Mouse (Mus musculus) heart, embryonic 10.5 days (tissue): Measurements from ENCODE around the gene Cacfd1. TPM values are rescaled to one million over a fixed set of nuclear protein-coding genes. Genes with fewer than 3 reads are reported as not detected.

Source experiments
- DNase-seq: peaks from one replicate; pipeline ENCODE4 v3.0.0-alpha.2; 2017; ENCODE audit warnings: low spot score
- H3K27ac ChIP-seq: fragments of 300-500 bp; sonication (generic); 2 replicates; pipeline ENCODE4 v1.5.1; 2016; ENCODE audit warnings: mild to moderate bottlenecking
- H3K27me3 ChIP-seq: fragments of 300-500 bp; sonication (generic); 2 replicates; pipeline ENCODE4 v1.6.1; 2016; ENCODE audit warnings: mild to moderate bottlenecking; ENCODE audit not compliant: poor library complexity, insufficient read depth, severe bottlenecking
- H3K36me3 ChIP-seq: fragments of 300-500 bp; sonication (generic); 2 replicates; pipeline ENCODE4 v1.6.1; 2016; ENCODE audit warnings: mild to moderate bottlenecking, moderate library complexity
- H3K4me1 ChIP-seq: fragments of 300-500 bp; sonication (generic); 2 replicates; pipeline ENCODE4 v1.6.1; 2016; ENCODE audit warnings: mild to moderate bottlenecking
- H3K4me3 ChIP-seq: fragments of 300-500 bp; sonication (generic); 2 replicates; pipeline ENCODE4 v1.5.1; 2016; ENCODE audit warnings: mild to moderate bottlenecking, moderate library complexity
- H3K9me3 ChIP-seq: fragments of 300-500 bp; sonication (generic); 2 replicates; pipeline ENCODE4 v1.6.1; 2016; ENCODE audit warnings: mild to moderate bottlenecking, moderate library complexity
- WGBS: fragments of 180-500 bp; shearing (Covaris S2); methylation state at CpG from one replicate; pipeline ENCODE4 v1.1.7; 2016; 5-methylcytosine and 5-hydroxymethylcytosine counted together
- polyA plus RNA-seq: library from polyadenylated mRNA; unstranded; fragments of >200 nt; fragmentation: Nextera tagmentation; extraction: Ambion mirVana; gene quantifications from 2 replicates; pipeline ENCODE4 v1.2.1, GENCODE M21; 2016

The Cacfd1 gene
- polyA plus RNA-seq, 1 experiment from 2014 or later, result 54.5 TPM

DNA sequence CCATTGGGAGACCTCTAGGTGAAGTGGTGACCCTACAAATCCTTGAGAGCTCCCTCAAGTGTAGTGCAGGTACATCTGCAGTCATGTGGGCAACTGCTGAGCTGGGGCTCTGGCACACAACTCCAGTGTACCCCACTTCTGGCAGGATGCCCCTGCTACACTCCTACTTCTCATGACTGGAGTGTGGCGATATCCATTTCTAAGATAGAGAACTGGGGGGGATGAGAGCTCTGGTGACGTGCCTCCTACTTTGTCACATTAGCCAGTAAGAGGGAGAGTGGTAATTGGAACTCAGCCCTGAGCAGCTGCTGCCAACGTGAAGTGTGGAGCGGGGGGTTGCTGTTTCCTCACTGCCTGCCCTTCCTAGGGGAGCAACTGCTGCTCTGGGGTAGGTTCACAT is 3.5 kb upstream of the Cacfd1 start:
- no peak for DNase-seq
- 61% methylated on average over 4 of the region's 4 CpGs for WGBS
- peaks cover 20% of the 10 kb centered on the region for H3K4me1 ChIP-seq
- H3K36me3 ChIP-seq, result no peaks in the 10 kb centered on the region
- peaks cover 5% of the 10 kb centered on the region; the same call in 1 of the 2 replicates for H3K27me3 ChIP-seq
- no peak overlapping the region for H3K27ac ChIP-seq
- no peak overlapping the region for H3K4me3 ChIP-seq
- no peaks in the 10 kb centered on the region for H3K9me3 ChIP-seq

- H3K27me3 ChIP-seq, result peaks cover 5% of the 10 kb centered on the region; the same call in 1 of the 2 replicates
- no peaks in the 10 kb centered on the region for H3K36me3 ChIP-seq
- H3K27ac ChIP-seq, result no peak overlapping the region
- H3K4me1 ChIP-seq, result peaks cover 26% of the 10 kb centered on the region
- WGBS, result 63% methylated on average over 7 of the region's 7 CpGs
- no peaks in the 10 kb centered on the region for H3K9me3 ChIP-seq
- DNase-seq, result no peak
- no peak overlapping the region for H3K4me3 ChIP-seq
Observed at GRCm38 (mm10) chr2:27007701-27008100, 2.0 kb upstream of the Cacfd1 start.

DNA sequence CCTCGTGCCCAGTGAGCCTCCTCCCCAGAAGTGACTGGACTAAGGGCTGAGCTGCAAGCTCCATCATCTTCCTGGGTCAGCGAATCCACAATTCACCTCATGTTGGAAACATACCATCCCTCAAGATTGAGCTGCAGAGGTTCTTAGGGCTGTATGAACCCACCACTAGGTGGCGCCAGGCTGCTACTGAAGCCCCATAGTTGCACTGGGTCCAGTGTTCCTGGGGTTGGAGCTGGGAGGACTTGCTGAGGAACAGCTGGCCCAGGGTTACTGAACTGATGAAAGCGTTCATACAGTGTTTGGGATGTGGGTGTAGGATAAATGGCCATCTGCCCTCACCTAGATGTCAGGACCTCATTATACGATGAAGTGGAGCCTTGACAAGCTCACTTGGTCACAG is 8.1 kb downstream of the Cacfd1 start:
- 60% methylated on average over 5 of the region's 5 CpGs for WGBS
- H3K4me1 ChIP-seq, result no peaks in the 10 kb centered on the region
- no peaks in the 10 kb centered on the region for H3K27me3 ChIP-seq
- no peak overlapping the region for H3K4me3 ChIP-seq
- H3K9me3 ChIP-seq, result no peaks in the 10 kb centered on the region
- DNase-seq, result no peak
- no peak overlapping the region for H3K27ac ChIP-seq
- H3K36me3 ChIP-seq, result peaks cover 65% of the 10 kb centered on the region

GRCm38 (mm10) chr2:27019530-27019929 is 9.8 kb downstream of the Cacfd1 start:
- Histone ChIP-seq H3K4me3 (no peak overlapping the region), H3K36me3 (peaks cover 52% of the 10 kb centered on the region), H3K27ac (no peak overlapping the region), H3K4me1 (peaks cover 5% of the 10 kb centered on the region; the same call in 1 of the 2 replicates), H3K27me3 (peaks cover 3% of the 10 kb centered on the region), H3K9me3 (no peaks in the 10 kb centered on the region)
- 86% methylated on average over 2 of the region's 2 CpGs for WGBS
- no peak for DNase-seq

GRCm38 (mm10) chr2:27021103-27021502 is 11.4 kb downstream of the Cacfd1 start:
- H3K27me3 ChIP-seq, result peaks cover 17% of the 10 kb centered on the region
- 71% methylated on average over 1 of the region's 1 CpGs for WGBS
- no peaks in the 10 kb centered on the region for H3K9me3 ChIP-seq
- H3K4me1 ChIP-seq, result peaks cover 5% of the 10 kb centered on the region; the same call in 1 of the 2 replicates
- H3K36me3 ChIP-seq, result peaks cover 36% of the 10 kb centered on the region
- no peak overlapping the region for H3K27ac ChIP-seq
- no peak overlapping the region for H3K4me3 ChIP-seq
- DNase-seq, result no peak

GRCm38 (mm10) chr2:27022612-27023011 is 12.9 kb downstream of the Cacfd1 start:
- H3K36me3 ChIP-seq, result peaks cover 22% of the 10 kb centered on the region
- H3K9me3 ChIP-seq, result no peaks in the 10 kb centered on the region
- H3K27me3 ChIP-seq, result peaks cover 32% of the 10 kb centered on the region
- no peak for DNase-seq
- no peak overlapping the region for H3K27ac ChIP-seq
- H3K4me1 ChIP-seq, result peaks cover 8% of the 10 kb centered on the region
- no peak overlapping the region for H3K4me3 ChIP-seq
- WGBS, result 76% methylated on average over 6 of the region's 6 CpGs

- Histone ChIP-seq H3K9me3 (no peaks in the 10 kb centered on the region), H3K4me1 (peaks cover 15% of the 10 kb centered on the region), H3K4me3 (no peak overlapping the region), H3K27ac (no peak overlapping the region), H3K27me3 (peaks cover 38% of the 10 kb centered on the region), H3K36me3 (peaks cover 7% of the 10 kb centered on the region; the same call in 1 of the 2 replicates)
- DNase-seq, result no peak
- 83% methylated on average over 14 of the region's 14 CpGs for WGBS
Observed at GRCm38 (mm10) chr2:27024136-27024535, 14.4 kb downstream of the Cacfd1 start.

DNA sequence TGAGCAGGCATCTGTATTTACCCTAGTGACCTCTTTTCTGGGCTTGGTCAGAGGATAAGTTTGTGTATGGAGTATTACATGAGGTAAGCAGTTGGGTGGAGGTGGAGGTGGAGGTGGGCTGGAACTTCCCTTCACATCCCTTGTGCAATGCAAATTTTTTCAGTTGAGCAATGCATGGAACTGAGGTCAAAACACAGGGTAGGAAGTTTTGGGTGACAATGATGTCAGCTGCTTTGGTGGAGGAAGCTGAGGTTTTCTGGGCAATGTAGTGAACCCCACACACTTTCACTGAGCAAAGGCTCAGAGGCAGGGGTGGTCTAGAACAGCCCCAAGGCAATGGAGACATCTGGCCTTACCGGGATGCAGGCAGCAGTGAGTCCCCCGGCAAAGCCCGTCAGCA is 15.8 kb downstream of the Cacfd1 start:
- Histone ChIP-seq H3K27me3 (peaks cover 50% of the 10 kb centered on the region), H3K9me3 (no peaks in the 10 kb centered on the region), H3K36me3 (no peaks in the 10 kb centered on the region), H3K4me3 (no peak overlapping the region), H3K27ac (no peak overlapping the region), H3K4me1 (peaks cover 15% of the 10 kb centered on the region)
- no peak for DNase-seq
- WGBS, result 84% methylated on average over 3 of the region's 3 CpGs

- H3K36me3 ChIP-seq, result no peaks in the 10 kb centered on the region
- peaks cover 15% of the 10 kb centered on the region for H3K4me1 ChIP-seq
- no peak overlapping the region for H3K4me3 ChIP-seq
- no peak for DNase-seq
- no peak overlapping the region for H3K27ac ChIP-seq
- WGBS, result 91% methylated on average over 3 of the region's 3 CpGs
- peaks cover 51% of the 10 kb centered on the region for H3K27me3 ChIP-seq
- no peaks in the 10 kb centered on the region for H3K9me3 ChIP-seq
Observed at GRCm38 (mm10) chr2:27026332-27026731, 16.6 kb downstream of the Cacfd1 start.

DNA sequence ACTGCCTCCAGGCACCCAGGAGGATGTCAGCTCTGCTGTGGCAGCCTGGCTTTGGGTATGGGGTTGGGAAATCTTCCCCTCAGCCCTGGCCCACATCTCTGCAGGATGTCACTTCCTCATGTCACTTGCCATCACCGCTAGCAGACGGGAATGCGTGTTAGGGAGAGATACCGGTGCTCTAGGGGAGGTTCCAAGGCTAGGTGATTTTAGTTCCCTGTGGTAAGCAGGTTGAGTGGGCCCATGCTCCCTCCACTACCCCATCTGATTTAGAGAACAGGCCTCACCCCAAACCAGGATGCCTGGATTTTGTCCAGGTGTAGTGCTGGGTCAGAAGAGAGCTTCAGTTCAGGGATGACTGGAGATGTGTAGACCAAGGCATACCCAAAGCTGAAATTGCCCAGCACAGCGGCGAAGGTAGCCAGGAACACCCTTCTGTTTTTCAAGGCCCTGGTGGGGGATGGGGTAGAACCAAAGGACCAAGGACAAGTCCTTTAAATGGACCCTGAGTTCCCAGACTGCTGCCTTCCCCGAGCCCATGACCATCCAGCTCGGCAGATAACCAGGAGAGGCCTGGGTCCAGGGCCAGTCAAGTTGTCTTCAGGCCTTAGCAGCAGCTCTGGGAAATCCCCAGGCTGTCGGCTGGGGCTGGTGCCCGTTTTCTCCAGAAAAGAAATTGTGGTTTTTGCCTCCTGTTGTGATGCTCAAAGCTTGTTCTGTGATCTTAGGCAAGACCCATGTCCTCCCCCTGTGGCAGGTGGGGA is 17.3 kb downstream of the Cacfd1 start:
- H3K9me3 ChIP-seq, result no peaks in the 10 kb centered on the region
- no peak overlapping the region for H3K27ac ChIP-seq
- peaks cover 51% of the 10 kb centered on the region for H3K27me3 ChIP-seq
- 61% methylated on average over 10 of the region's 10 CpGs for WGBS
- no peak overlapping the region for H3K4me3 ChIP-seq
- H3K4me1 ChIP-seq, result peaks cover 15% of the 10 kb centered on the region
- DNase-seq, result no peak
- H3K36me3 ChIP-seq, result no peaks in the 10 kb centered on the region

- H3K27ac ChIP-seq, result 0 out of 2 replicates have a peak within 1 kb of the TSS, but pooled peaks have one; percentile 1
Observed at GRCm38 (mm10) chr2:27027618-27028436, 18.1 kb downstream of the Cacfd1 start, which contains the start of gene Slc2a6. Gene Slc2a6, minus strand, starts transcription at chr2:27027998.

DNA sequence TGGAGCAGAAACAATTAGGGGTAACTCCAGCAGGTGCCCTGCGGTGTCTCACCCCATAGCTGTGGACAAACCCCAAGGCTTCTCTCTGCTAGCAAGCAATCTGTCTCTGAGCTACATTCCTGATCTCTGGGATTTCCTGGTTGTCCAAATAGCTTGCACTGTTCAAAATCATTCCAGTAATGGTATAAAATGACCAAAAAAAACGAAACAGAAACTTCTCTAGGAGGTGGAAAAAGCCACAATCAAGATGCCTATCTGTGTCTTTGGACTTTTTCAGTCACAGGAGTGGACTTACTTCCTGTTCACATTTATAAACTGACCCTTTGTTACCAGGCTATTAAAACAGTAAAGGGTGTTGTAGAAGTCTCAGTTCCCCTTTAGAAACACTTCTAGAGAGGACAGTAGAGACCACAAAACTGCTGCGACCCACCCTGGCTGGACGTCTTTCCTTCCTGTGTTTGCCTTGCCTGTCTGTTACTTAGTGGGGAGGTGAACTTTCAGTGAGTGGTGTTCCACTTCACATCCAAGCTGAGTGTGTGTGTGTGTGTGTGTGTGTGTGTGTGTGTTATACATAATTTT is 18.8 kb downstream of the Cacfd1 start:
- no peak for DNase-seq
- H3K9me3 ChIP-seq, result no peaks in the 10 kb centered on the region
- H3K4me1 ChIP-seq, result peaks cover 11% of the 10 kb centered on the region
- H3K4me3 ChIP-seq, result peak overlapping the region; percentile 44; the same call in 1 of the 2 replicates
- peaks cover 51% of the 10 kb centered on the region for H3K27me3 ChIP-seq
- 70% methylated on average over 4 of the region's 4 CpGs for WGBS
- no peaks in the 10 kb centered on the region for H3K36me3 ChIP-seq
- H3K27ac ChIP-seq, result no peak overlapping the region

More at GRCm38 (mm10) chr2:27027618-27028436, 18.1 kb downstream of the Cacfd1 start, which contains the start of gene Slc2a6:
- H3K9me3 ChIP-seq, result no peaks in the 10 kb centered on the region
- WGBS, result 3% methylated on average over 38 of the region's 38 CpGs
- peaks cover 51% of the 10 kb centered on the region for H3K27me3 ChIP-seq
- no peaks in the 10 kb centered on the region for H3K36me3 ChIP-seq
- H3K4me3 ChIP-seq, result peak within 1 kb of the TSS; percentile 44
- H3K4me1 ChIP-seq, result peaks cover 15% of the 10 kb centered on the region
- DNase-seq, result peak; percentile 92
